Mouse (Mus musculus): ENCODE measurements around the gene Pnpo. TPM values are rescaled to one million over a fixed set of nuclear protein-coding genes. Genes with fewer than 3 reads are reported as not detected.
A peak's percentile ranks its signal among the peaks of the same experiment; 100 is the strongest.

Pnpo gene
- total RNA-seq (2021) = 10 to 100 TPM; 11.8 to 12.8 TPM

GRCm38 (mm10) chr11:96943746-96944304 lies at the start of gene Pnpo:
Gene Pnpo (minus strand): TSS chr11:96943986.
- peak; percentile 96 for DNase-seq
- intact Hi-C loops (cut with DNase I) = no loop called here

GRCm38 (mm10) chr11:96992722-96993311 lies 49.0 kb upstream of the Pnpo start:
- DNase-seq = no peak
- intact Hi-C loops (cut with DNase I) = no loop called here

GRCm38 (mm10) chr11:96991501-96991900 lies 47.7 kb upstream of the Pnpo start:
- intact Hi-C loops (cut with DNase I) = no loop called here
- DNase-seq = no peak

GRCm38 (mm10) chr11:96987873-96988655 lies 44.3 kb upstream of the Pnpo start:
- intact Hi-C loops (cut with DNase I) = loop anchor here (10.0 kb wide), 1 partner anchor 187 kb away; no protein-coding TSS in a partner anchor

GRCm38 (mm10) chr11:96986463-96986862 lies 42.7 kb upstream of the Pnpo start:
- intact Hi-C loops (cut with DNase I) = loop anchor here (10.0 kb wide), 1 partner anchor 188 kb away; no protein-coding TSS in a partner anchor
- DNase-seq = no peak

More at GRCm38 (mm10) chr11:96987873-96988655, 44.3 kb upstream of the Pnpo start:
- peak in 1 of 2 experiments; percentile 20 for DNase-seq

- DNase-seq = no peak
- intact Hi-C loops (cut with DNase I) = loop anchor here (10.0 kb wide), 1 partner anchor 190 kb away; no protein-coding TSS in a partner anchor
Measured at GRCm38 (mm10) chr11:96984903-96985302, 41.1 kb upstream of the Pnpo start.

- DNase-seq = no peak
Measured at GRCm38 (mm10) chr11:96982859-96983258, 39.1 kb upstream of the Pnpo start, which contains the start of gene Sp2. Gene Sp2 (minus strand): TSS chr11:96982959.

GRCm38 (mm10) chr11:96982355-96982754 lies 38.6 kb upstream of the Pnpo start:
- intact Hi-C loops (cut with DNase I) = loop anchor here (1.0 to 10.0 kb wide), 2 partner anchors 44 to 192 kb away; no protein-coding TSS in a partner anchor
- DNase-seq = peak; percentile 84 to 88

More at GRCm38 (mm10) chr11:96982859-96983258, 39.1 kb upstream of the Pnpo start, which contains the start of gene Sp2:
- intact Hi-C loops (cut with DNase I) = loop anchor here (1.0 to 10.0 kb wide), 2 partner anchors 43 to 192 kb away; no protein-coding TSS in a partner anchor

GRCm38 (mm10) chr11:96981461-96981860 lies 37.7 kb upstream of the Pnpo start:
- intact Hi-C loops (cut with DNase I) = loop anchor here (10.0 kb wide), 1 partner anchor 193 kb away; no protein-coding TSS in a partner anchor
- no peak for DNase-seq

GRCm38 (mm10) chr11:96980021-96980420 lies 36.2 kb upstream of the Pnpo start:
- no peak for DNase-seq
- intact Hi-C loops (cut with DNase I) = loop anchor here (10.0 kb wide), 1 partner anchor 195 kb away; no protein-coding TSS in a partner anchor

- intact Hi-C loops (cut with DNase I) = no loop called here
- DNase-seq = no peak
Measured at GRCm38 (mm10) chr11:96979329-96979728, 35.5 kb upstream of the Pnpo start.

- no peak for DNase-seq
- intact Hi-C loops (cut with DNase I) = no loop called here
Measured at GRCm38 (mm10) chr11:96978401-96979246, 34.8 kb upstream of the Pnpo start.

GRCm38 (mm10) chr11:96977606-96978400 lies 34.0 kb upstream of the Pnpo start:
- intact Hi-C loops (cut with DNase I) = no loop called here
- DNase-seq = peak; percentile 99 to 100

GRCm38 (mm10) chr11:96976911-96977591 lies 33.3 kb upstream of the Pnpo start:
- DNase-seq = peak; percentile 91 to 93
- intact Hi-C loops (cut with DNase I) = no loop called here

GRCm38 (mm10) chr11:96976379-96976687 lies 32.5 kb upstream of the Pnpo start:
- intact Hi-C loops (cut with DNase I) = no loop called here
- DNase-seq = no peak

- peak in 1 of 2 experiments; percentile 27 for DNase-seq
- intact Hi-C loops (cut with DNase I) = no loop called here
Measured at GRCm38 (mm10) chr11:96975511-96976378, 32.0 kb upstream of the Pnpo start.

GRCm38 (mm10) chr11:96974813-96975212 lies 31.0 kb upstream of the Pnpo start:
- intact Hi-C loops (cut with DNase I) = no loop called here
- peak in 1 of 2 experiments; percentile 13 for DNase-seq

GRCm38 (mm10) chr11:96973426-96973964 lies 29.7 kb upstream of the Pnpo start:
- peak in 1 of 2 experiments; percentile 24 for DNase-seq
- intact Hi-C loops (cut with DNase I) = no loop called here
